Mouse (Mus musculus): Measurements from ENCODE around the gene Mtcl1.
"Not testable (repeated sequence)": the region's sequence is repeated elsewhere in the genome, so short reads cannot be mapped to it uniquely, and the experiment has no call there.

Mtcl1 gene

DNA sequence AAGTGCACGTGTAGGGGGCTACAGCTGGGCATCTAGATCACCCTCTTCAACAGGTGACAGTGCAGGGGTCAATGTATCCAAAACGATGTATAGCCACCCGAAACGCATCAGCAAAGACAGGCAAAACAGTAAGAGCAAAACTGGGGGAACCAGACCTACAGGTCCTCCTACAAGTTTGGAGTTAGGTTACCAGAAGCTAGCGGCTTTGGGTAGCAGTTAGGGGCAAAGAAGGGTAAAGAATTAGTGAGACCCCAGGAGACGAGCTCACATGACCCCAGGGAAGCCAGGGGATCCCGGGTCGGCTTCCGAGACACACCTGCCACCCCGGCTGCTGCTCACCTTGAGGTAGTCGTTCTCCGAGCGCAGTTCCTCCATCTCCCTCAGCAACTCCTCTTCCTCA, 1.6 kb downstream of the Mtcl1 start:
- DNase-seq (ENCODE audit: low read depth) = no peak

DNA sequence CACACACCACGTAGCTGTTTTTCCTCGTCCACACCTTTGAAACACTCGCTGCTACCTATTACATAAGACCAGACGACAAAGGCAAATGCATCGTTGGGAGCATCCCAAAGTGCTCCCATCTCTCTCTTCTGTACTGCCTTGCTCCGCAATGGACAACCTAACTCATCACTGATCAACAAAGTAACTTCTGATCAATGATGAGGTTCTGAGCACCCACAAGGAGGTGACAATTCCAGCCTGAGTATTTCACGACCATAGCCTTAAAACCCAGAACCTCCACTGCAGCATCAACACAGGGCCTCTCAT, 2.6 kb downstream of the Mtcl1 start:
- no peak for DNase-seq (ENCODE audit: low read depth)

DNA sequence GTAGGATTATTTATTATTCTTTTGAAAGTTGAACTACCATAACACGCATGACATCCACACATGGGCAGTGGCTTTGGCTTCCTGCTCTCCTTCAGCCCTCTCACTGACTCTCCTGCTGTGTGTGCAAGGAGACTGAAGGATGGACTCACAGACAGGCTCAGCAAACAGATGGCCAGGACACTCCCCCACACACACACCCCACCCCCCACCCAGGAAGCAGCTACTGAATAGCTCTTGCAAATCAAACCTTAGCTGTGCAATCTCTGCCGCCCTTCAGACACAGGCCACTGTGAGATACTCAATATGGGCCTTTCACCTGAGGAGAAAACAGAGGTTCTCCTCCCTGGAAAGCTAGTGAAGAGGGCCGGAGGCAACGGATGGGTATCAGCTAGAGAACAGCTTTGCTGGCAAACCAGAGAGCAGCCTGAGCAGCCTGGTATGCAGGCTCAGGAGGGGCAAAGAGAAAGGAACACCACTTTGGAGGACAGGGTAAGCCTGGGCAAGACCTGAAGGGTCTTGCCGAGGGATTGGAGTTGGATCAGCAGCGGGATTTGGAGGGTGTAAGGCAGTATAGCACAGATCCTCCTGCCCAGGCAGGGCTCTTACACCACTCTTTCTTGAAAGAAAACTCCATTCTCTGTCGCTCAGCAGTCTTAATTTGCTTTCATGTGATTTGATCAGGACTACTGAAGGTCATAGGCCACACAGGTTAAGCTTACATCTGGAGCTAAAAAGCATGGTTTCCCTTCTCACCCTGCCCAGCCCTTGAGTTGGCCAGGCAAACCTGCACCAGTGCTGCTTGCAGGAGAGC, 3.1 kb downstream of the Mtcl1 start:
- no peak for DNase-seq (ENCODE audit: low read depth)

DNA sequence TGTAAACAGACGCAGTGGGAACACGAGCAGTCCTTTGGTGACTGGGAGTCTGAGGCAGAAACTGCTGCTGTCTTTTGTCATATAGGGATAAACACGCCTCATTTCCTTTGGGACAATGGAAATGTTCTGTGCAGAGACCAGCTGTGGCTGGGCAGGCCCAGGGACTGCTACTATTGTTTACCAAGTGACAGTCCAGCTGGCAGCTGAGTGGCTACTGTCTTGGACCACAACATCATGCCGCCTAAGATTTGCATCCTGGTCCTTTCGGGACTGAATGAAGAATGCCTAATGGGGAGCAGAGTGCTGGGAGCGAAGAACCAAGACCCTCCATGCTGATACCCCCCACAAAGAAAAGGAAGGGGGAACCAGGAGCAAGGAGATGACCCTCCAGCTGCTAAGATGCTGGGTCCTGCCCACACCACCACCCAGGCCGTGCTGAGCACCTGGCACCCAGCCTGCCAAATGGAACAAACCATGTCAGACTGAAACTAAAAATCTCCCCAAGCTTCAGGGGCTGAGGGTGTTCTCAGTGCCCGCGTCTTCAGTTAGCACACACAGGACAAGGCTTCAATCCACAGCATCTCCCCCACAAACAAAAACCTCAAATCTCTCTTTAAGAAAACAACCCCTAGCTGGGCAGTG, 5.4 kb downstream of the Mtcl1 start:
- DNase-seq (ENCODE audit: low read depth) = no peak

DNA sequence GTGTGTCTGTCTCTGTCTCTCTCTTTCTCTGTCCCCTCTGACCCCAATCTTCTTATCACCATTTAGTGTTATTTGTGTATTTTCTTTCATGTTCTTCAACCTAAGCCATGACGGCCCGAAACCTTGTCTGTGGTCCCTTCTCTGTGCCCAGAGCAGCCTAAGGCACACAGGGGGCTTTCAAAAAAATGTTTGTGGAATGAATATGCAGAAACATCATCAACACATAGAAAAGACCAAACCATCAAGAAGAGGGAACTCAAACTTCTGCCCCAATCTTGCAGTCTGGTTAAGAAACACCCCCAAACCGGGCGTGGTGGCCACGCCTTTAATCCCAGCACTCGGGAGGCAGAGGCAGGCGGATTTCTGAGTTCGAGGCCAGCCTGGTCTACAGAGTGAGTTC, 9.7 kb downstream of the Mtcl1 start:
- DNase-seq (ENCODE audit: low read depth) = no peak

DNA sequence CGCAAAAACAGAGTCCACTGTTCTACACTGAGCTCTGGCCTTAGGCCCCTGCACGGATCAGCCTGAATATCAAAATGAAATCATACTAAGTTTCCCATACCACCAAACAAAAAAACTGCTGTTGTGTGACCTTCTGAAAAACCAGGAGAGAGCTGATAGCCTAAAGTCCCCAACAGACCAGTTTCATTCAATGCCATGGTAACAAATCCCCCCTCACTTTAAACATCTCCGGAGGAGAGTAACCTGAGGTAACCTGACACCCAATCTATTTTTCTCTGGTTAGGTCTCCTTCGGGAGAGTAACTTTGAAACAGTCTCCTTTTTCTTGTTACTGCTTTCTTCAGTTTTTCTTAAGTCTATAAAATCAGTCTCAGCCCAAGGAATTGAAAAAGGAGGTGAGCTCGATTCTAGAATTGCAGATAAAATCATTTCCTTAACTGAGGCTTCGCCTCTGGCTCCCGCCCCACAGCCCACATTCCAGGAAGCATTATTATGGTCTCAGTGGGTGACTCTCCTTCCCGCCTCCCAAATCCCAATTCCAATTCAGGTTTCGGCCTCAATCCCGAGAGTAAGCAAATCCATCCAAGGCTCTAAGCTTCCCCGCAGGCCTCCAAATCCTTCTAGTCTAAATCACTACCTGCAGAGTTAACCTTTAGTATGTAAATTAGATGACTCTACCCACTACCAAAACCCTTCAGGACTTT, 10.3 kb downstream of the Mtcl1 start:
- DNase-seq (ENCODE audit: low read depth) = no peak

DNA sequence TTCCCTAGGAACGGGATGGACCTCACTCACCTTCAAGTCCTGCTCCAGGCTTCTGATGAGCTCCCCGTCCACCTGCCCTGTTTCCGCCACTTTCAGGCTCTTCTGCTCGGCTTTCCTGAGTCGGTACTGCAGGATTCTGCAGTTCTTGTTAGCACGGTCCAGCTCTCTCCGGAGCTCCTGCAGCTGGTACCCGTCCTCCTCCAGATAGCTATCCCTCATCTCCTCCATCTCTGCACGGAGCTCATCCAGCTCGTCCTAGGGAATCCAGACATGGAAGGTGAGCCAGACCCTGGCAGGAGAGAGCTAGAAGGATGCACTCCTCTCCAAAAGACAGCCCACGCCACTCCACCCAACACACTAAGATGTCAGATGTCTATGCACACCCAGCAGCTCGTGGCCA, 11.4 kb downstream of the Mtcl1 start:
- DNase-seq (ENCODE audit: low read depth) = no peak

DNA sequence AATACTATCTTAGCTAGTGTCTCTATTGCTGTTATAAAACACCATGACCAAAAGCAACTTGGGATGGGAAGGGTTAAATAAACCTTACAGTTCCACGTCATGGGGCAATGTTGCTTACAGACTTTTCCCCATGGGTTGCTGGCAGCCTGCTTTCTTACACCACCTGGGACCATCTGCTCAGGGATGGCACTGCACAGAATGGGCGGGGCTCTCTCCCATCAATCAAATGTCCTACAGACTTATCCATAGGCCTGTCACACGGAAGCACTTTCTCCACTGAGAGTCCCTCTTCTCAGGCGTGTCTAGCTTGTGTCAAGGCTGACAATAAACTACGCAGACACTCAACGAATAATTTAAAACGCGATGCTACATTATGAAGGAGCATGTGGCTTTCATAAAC, 12.7 kb downstream of the Mtcl1 start:
- no peak for DNase-seq (ENCODE audit: low read depth)

DNA sequence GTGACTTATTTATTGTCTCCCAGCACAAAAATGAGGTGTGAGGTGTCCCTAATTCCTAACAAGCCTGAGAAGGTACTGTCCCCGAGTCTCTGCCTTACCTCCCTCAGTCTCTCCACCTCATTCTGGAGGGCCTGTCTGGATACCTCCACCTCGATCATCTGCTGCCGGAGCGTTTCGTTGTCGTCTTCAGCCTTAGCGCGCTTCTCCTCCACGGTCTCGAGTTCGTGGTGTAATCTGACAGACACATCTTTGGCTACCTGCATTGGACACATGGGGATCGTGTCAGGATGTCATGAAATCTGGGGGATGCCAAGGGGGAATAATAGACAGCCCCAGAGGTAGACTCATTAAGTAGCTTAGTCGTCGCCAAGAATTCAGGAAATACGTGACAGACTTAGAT, 13.6 kb downstream of the Mtcl1 start:
- DNase-seq (ENCODE audit: low read depth) = no peak

DNA sequence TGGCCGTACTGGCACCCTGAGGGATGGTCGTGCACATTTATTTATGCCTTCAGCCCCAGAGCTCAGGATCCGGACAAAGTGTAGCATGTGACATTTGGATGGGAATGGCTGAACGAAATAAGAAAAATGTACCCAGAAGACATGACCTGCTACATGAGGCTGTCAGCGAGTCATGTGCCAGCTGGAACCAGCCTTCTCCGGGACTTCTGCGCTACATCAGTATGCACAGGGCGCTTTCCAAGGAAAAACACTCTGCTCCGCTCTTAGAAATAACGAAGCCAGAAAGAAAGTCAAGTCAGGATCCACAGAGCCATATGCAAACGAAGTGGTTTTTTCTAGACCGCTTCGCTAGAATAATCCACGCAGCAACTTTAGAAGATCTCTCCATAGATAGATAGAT, 14.5 kb downstream of the Mtcl1 start:
- no peak for DNase-seq (ENCODE audit: low read depth)

DNA sequence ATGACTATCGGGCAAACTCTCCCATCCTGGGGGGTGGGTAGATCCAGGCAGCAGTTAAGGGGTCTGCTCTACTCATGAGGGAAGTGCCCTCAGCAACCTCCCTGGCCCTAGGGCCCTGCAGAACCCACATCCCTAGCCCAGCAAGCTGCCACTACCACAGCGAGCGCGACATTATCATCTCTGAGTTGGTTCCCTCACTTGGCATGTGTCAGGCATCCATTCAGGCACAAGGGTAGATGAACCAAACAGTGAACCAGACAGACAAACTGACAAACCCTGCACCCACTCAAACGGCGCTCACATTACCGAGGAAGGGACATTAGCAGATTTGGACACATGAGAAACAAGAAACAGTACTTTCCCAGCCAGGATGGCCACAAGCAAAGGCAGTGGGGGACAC, 15.0 kb downstream of the Mtcl1 start:
- no peak for DNase-seq (ENCODE audit: low read depth)

DNA sequence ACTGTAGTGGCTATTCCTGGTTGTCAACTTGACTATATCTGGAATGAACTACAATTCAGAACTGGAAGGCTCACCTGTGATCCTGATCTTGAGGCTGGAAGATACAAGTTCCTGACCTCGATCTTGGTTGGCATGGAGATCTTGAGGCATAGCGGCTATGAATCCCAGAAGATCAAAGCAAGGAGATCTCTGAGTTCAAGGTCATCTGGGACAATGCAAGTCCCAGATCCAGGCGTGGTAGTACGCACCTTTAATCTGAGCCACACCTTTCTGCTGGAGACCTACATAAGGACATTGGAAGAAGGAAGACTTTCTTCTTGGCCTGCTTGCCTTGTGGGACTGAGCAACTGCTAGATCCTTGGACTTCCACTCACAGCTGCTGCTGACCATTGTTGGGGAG, 24.9 kb downstream of the Mtcl1 start:
- DNase-seq (ENCODE audit: low read depth) = not testable (repeated sequence)

DNA sequence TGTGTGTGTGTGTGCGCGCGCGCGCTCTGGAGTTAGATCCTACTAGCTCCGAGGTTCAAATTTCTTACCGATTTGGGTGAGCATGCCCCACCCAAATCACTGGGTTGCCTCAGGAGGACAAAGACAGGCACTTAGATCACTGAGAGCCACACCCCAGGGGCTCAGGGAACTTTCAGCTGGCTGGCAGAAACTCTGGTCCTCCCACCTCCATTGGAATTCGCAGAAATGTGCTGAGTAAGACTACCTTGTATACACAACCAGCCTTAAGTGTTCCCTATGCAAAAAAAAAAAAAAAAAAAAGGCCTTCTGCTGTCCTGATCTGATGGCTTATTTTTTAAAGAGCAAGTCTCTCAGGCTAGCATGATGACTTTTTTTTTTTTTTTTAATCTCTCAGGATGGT, 30.1 kb downstream of the Mtcl1 start:
- no peak for DNase-seq (ENCODE audit: low read depth)

DNA sequence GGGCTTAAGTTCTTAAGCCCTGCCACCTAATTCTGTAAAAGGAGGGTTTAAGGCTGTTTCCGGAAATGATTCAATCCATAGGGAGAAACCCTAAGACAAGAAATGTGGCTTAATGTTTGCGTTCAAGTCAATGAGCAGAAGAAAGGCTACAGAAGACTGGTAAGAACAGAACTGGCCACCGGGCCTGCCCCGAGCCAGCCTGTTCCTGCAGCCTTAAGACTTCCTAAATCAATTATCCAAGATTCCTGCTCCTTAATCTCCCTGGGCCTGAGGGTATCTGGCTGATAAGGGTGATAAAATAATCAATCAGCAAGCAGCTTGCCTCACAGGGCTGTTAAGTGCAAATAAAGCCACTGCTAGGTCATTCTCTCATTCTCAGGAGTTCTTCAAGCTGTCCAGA, 31.8 kb downstream of the Mtcl1 start:
- no peak for DNase-seq (ENCODE audit: low read depth)

DNA sequence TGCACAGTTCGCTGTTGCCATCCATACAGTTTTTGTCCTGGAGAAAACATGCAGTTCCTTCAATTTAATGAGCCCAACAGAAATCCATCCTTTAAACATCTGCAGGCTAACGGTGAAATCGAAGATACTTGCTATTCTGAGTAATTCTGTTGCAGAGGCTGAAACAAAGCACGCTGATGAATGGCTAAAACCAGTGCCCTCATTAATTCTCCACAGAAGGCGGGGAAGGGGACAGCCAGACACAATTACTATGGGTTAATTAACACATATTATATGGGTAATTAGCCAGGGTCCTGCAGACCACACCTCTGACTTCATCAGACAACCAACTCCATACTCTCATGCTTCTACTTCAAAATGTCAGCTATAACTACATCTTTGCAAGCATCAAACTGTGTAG, 32.2 kb downstream of the Mtcl1 start:
- no peak for DNase-seq (ENCODE audit: low read depth)

DNA sequence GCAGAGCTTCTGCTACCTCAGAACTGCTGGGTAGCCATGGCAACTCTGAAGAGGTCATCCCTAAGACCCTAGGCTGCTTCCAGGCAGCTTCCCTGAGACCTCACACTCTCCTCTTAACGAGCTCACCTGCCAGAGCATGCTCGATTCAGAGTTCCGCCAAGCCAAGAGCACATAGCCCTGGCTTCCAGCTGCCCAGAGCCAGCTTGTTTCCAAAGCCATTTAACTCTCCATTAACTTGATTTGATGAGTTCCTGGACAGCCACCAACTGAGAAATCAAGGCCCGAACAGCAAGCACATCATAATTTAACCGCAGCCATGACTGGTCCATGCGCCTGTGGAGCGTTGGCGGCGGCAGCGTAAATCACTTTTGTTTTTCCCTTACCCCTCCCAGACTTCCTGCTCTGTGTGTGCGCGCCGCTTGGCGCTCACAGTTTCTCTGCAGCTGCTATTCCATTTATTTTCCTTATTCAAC, 32.7 kb downstream of the Mtcl1 start:
- no peak for DNase-seq (ENCODE audit: low read depth)

DNA sequence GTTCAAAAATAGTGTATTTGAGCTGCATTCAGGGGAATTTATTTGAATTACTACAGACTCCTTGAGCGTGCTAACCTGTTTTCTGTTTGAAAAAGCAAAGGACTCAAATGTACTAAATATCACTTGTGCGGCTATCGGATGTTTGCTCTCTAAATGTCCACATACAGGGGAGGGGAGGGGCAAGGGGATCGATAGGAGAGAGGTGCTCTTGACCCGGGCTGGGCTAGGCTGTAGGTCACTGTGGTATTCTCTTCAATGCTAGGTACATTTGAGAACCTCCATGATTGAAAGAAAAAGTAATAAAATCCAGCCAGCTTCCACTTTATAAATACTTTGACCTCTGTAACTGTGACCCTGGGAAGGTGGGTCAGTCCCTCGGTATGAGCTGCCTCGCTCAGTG, 33.1 kb downstream of the Mtcl1 start:
- no peak for DNase-seq (ENCODE audit: low read depth)

DNA sequence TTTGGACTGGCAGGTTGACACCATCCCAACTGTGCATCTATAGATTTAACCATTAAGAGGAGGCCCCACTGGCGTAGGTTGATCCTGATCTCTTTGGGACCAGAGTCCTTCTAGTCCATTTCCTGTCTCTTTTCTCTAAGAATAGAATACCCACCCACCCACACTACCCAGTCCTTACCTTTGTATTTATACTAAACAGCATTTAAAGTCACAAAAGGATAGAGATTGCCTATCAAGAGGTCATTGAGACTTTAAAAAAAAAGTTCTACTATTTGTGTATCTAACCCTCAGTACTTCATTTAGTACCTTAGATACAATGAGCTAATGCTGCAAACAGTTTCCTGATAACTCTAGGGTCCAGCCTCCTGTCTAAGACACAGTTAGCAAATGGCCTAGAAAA, 35.2 kb downstream of the Mtcl1 start:
- no peak for DNase-seq (ENCODE audit: low read depth)

DNA sequence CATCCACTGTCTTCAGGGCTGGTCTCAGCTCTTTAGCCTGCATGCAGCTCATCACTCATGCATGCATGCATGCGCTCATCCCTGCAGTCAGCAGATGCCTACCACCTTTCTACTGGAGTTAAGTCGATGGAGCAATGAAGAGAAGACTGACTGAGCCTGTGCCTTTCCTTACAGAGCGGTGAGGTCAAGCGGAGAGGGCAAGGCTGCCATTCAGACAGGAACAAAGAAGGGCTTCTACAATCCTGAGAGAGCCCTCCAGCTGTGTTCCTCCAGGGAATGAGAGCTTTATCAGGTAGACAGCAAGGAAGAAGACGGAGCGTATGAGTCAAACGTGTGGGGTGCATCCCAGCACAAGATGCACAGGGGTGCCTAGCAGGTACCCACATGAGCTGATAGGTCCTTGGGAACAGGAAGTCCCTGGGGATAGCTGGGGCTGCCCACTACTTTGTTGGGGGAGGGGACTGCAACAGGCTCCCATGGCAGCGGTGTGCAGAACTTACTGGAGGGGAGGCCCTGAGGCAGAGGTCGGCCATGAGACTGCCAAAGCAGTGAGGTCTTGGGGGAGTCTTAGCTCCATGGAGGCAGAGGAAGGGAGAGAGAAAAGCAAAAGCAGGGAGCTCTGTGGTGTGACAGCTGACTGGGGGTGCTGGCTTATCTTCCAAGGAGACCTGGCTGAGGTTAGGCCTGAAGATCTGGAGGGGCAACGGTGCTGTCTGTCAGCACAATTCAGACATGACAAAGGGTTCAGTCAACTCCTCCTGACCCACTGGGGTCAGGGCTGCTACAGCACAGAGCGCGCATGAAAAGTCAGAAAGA, 37.2 kb downstream of the Mtcl1 start:
- DNase-seq (ENCODE audit: low read depth) = no peak

DNA sequence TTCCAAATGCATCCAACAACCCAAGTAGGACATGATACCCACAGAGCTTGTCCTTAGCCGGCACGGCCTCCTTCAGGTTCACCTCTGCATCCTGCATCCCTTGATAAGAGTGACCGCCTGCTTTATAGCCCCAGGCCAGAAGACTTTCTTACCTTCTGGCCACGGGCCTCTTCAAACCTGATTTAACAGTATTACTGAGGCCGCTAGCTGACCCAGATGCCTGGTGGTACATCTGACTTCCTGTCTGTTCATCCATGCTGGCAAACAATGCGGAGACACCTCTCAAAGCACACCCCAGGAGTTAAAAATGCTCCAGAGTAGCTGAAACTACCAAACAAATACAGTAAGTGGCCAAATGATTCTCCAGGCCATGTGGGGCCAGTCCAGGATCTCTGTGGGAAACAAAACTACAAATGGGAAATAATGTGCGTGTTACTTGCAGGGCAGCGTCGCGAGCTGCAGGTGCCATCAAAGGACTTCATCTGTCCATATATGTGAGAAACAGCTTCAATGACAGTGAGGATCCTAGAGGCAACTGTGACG, 38.6 kb downstream of the Mtcl1 start:
- DNase-seq (ENCODE audit: low read depth) = no peak

DNA sequence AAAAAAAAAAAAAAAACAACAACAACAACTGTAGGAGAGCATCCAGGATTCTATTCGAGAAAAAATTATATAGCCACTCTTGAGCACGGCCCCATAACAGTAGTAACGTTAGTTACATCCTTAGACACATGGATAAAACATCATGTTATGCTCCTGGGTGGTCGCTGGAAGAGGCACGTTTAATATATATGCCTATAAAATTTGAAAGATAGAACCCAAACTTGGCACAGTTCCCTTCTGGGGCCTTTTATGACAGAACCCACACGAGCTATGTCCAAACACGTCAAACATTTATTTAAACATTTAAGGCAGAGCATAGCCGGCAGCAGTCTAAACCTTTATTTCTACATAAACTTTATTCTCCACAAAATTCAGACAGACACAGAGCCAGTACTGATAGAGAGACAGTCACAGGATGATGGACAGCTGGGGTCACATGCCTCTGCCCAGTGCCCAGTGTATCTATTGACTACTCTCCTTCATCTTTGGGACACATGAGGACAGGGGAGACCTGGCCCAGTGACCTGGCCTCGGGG, 40.4 kb downstream of the Mtcl1 start:
- no peak for DNase-seq (ENCODE audit: low read depth)

DNA sequence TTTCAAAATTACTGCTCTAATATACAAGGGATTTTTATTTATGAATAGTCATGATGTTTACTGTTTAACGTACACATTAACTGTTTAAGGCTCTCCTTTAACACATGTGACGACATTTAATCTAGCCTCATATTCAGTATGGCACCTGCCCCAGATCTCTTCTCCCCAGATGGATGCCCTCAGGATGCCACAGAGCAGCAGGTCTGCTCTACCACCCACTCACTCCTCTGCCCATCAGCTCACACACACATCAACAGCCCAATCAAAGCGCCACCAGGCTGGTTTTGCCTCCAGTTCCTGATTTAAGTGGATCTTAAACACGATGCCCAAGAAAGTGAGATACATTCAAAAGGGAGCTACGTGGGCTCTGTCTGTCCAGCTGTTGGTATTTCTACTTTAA, 41.1 kb downstream of the Mtcl1 start:
- DNase-seq (ENCODE audit: low read depth) = no peak

All from induced T-regulatory cell, adult 2 months (primary cell).